Mouse (Mus musculus) heart, postnatal 0 days (tissue): ENCODE measurements at regions not wholly inside any gene's neighbourhood (a gene's known extent, or its start where the extent isn't known, plus 50 kb on each side); places are given as distances from the start of the nearest gene placed in this dataset.

Experiments
- ATAC-seq: fragments of 200-750 bp; cut with Nextera tagmentation; 2 replicates; pipeline ENCODE4 v1.8.0; 2017; ENCODE audit warnings: low read depth, moderate number of reproducible peaks, moderate library complexity; ENCODE audit not compliant: insufficient read depth
- DNase-seq: peaks from one replicate; pipeline ENCODE4 v3.0.0-alpha.2; 2016; ENCODE audit warnings: low spot score
- H3K27ac ChIP-seq: fragments of 300-500 bp; sonication (generic); 2 replicates; pipeline ENCODE4 v1.5.1; 2014; ENCODE audit warnings: low read depth, mild to moderate bottlenecking
- H3K27me3 ChIP-seq: fragments of 300-500 bp; sonication (generic); 2 replicates; pipeline ENCODE4 v1.6.1; 2014; ENCODE audit warnings: low read length, mixed read lengths; ENCODE audit not compliant: control insufficient read depth, insufficient read depth
- H3K36me3 ChIP-seq: fragments of 300-500 bp; sonication (generic); replicated peaks from 2 replicates; pipeline ENCODE4 v1.6.1; 2014; ENCODE audit warnings: low read length, mixed read lengths; ENCODE audit not compliant: control insufficient read depth, insufficient read depth
- H3K4me1 ChIP-seq: fragments of 300-500 bp; sonication (generic); 2 replicates; pipeline ENCODE4 v1.6.1; 2014; ENCODE audit warnings: antibody characterized with exemption; ENCODE audit not compliant: control insufficient read depth, insufficient read depth
- H3K4me2 ChIP-seq: fragments of 300-500 bp; sonication (generic); 2 replicates; pipeline ENCODE4 v1.6.1; 2014; ENCODE audit warnings: low read depth, mild to moderate bottlenecking, low read length, moderate library complexity
- H3K4me3 ChIP-seq: fragments of 300-500 bp; sonication (generic); 2 replicates; pipeline ENCODE4 v1.5.1; 2014; ENCODE audit warnings: low read depth, low read length
- H3K9ac ChIP-seq: fragments of 300-500 bp; sonication (generic); replicated peaks from 2 replicates; pipeline ENCODE4 v1.6.1; 2014; ENCODE audit warnings: low read depth, low read length, mixed read lengths
- H3K9me3 ChIP-seq: fragments of 300-500 bp; sonication (generic); replicated peaks from 2 replicates; pipeline ENCODE4 v1.6.1; 2016; ENCODE audit warnings: low read length; ENCODE audit not compliant: control insufficient read depth
- CTCF ChIP-seq: IDR thresholded peaks from 2 replicates; pipeline ENCODE4 v1.5.1; 2016; ENCODE audit warnings: antibody characterized with exemption, control low read depth, low read depth
- EP300 ChIP-seq: IDR thresholded peaks from 2 replicates; pipeline ENCODE4 v1.6.1; 2016; ENCODE audit warnings: antibody characterized with exemption, low read depth
- WGBS: fragments of 180-500 bp; shearing (Covaris S2); extraction: QIAGEN DNeasy Blood & Tissue Kit; methylation state at CpG from one replicate; pipeline ENCODE4 v1.1.7; 2014; 5-methylcytosine and 5-hydroxymethylcytosine counted together

DNA sequence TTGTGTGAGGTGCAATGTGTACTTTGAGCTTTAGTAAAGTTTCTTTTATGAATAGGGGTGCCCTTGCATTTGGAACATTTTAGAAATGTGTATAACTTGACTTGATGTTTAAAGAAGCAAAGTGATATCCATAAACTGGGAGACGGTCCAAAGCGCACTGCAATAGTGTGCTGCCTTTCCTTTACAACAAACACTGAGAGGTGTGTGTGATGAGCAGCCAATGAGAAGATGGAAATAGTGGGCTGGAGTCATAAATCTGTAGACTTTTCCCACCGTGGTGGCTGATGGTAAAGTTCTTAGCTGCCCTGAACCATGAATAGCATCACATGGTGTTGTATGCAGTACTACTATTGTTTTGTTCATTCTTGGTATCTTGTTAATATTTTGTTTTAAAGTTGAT lies 1151.4 kb downstream of the Tecrl start:
- H3K4me1 ChIP-seq, result no peaks in the 10 kb centered on the region
- H3K9me3 ChIP-seq, result no peaks in the 10 kb centered on the region
- H3K4me2 ChIP-seq, result no peak overlapping the region
- TF ChIP-seq EP300, result no peak
- TF ChIP-seq CTCF, result no peak
- H3K36me3 ChIP-seq, result no peaks in the 10 kb centered on the region
- ATAC-seq, result no peak
- H3K4me3 ChIP-seq, result no peak overlapping the region
- DNase-seq, result no peak
- 85% methylated on average over 3 of the region's 3 CpGs for WGBS
- no peak overlapping the region for H3K9ac ChIP-seq
- no peaks in the 10 kb centered on the region for H3K27me3 ChIP-seq
- H3K27ac ChIP-seq, result no peak overlapping the region
